Mouse (Mus musculus): ENCODE measurements at regions not wholly inside any gene's neighbourhood (a gene's known extent, or its start where the extent isn't known, plus 50 kb on each side); places are given as distances from the start of the nearest gene placed in this dataset.

GRCm38 (mm10) chr8:115478406-115479060, 229.1 kb downstream of the Maf start:
- DNase-seq: no peak

GRCm38 (mm10) chr8:115476071-115476470, 231.5 kb downstream of the Maf start:
- no peak for DNase-seq

- no peak for DNase-seq
Measured at GRCm38 (mm10) chr8:115475156-115475555, 232.4 kb downstream of the Maf start.

GRCm38 (mm10) chr8:115473974-115474373, 233.6 kb downstream of the Maf start:
- no peak for DNase-seq

- no peak for DNase-seq
Measured at GRCm38 (mm10) chr8:115466553-115466952, 241.0 kb downstream of the Maf start.

GRCm38 (mm10) chr8:115466122-115466521, 241.5 kb downstream of the Maf start:
- no peak for DNase-seq

- DNase-seq: no peak
Measured at GRCm38 (mm10) chr8:115462657-115463056, 244.9 kb downstream of the Maf start.

- no peak for DNase-seq
Measured at GRCm38 (mm10) chr8:115458119-115458518, 249.5 kb downstream of the Maf start.

- DNase-seq: no peak
Measured at GRCm38 (mm10) chr8:115450789-115451188, 256.8 kb downstream of the Maf start.

- no peak for DNase-seq
Measured at GRCm38 (mm10) chr8:115448367-115448766, 259.2 kb downstream of the Maf start.

GRCm38 (mm10) chr8:115444519-115444918, 263.1 kb downstream of the Maf start:
- DNase-seq: no peak

GRCm38 (mm10) chr8:115441943-115442550, 265.5 kb downstream of the Maf start:
- no peak for DNase-seq

- DNase-seq: no peak
Measured at GRCm38 (mm10) chr8:115441323-115441722, 266.3 kb downstream of the Maf start.

- DNase-seq: no peak
Measured at GRCm38 (mm10) chr8:115440151-115440550, 267.4 kb downstream of the Maf start.

- no peak for DNase-seq
Measured at GRCm38 (mm10) chr8:115439512-115439911, 268.1 kb downstream of the Maf start.

- DNase-seq: no peak
Measured at GRCm38 (mm10) chr8:115437956-115438355, 269.6 kb downstream of the Maf start.

- no peak for DNase-seq
Measured at GRCm38 (mm10) chr8:115436356-115436721, 271.3 kb downstream of the Maf start.

- DNase-seq: no peak
Measured at GRCm38 (mm10) chr8:115435720-115436355, 271.8 kb downstream of the Maf start.

- DNase-seq: peak; percentile 51
Measured at GRCm38 (mm10) chr8:115432396-115433040, 275.1 kb downstream of the Maf start.

- DNase-seq: no peak
Measured at GRCm38 (mm10) chr8:115430793-115431192, 276.8 kb downstream of the Maf start.

- peak; percentile 29 for DNase-seq
Measured at GRCm38 (mm10) chr8:115429291-115429883, 278.2 kb downstream of the Maf start.

- no peak for DNase-seq
Measured at GRCm38 (mm10) chr8:115428528-115429290, 278.9 kb downstream of the Maf start.
